Mouse (Mus musculus) liver (tissue): ENCODE results near the gene Gm4881.
"Not testable (repeated sequence)": the region's sequence is repeated elsewhere in the genome, so short reads cannot be mapped to it uniquely, and the experiment has no call there.

Experiments
- DNase-seq: peaks from one replicate; pipeline ENCODE4 v3.0.0-alpha.2; 2020; ENCODE audit warnings: mixed read lengths

Gene Gm4881

DNA sequence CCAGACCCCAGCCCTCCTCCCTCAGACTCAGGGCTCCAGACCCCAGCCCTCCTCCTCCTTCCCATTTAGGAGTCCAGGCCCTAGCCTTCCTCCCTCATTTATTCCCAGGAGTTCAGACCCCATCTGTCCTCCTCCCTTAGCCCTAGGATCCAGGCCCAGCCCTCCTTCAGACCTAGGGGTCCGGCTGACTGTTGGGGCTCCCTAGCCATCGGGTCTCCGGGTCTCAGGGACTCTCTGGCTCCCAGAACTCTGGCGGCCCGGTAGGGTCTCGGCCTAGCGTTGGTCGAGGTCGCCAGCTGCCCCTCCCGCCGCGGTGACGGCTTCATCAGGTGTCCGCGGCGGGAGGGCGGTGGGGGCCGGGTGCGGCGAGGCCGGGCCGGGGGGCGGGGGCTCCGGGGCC lies 9.7 kb upstream of the Gm4881 start:
- DNase-seq = no peak

DNA sequence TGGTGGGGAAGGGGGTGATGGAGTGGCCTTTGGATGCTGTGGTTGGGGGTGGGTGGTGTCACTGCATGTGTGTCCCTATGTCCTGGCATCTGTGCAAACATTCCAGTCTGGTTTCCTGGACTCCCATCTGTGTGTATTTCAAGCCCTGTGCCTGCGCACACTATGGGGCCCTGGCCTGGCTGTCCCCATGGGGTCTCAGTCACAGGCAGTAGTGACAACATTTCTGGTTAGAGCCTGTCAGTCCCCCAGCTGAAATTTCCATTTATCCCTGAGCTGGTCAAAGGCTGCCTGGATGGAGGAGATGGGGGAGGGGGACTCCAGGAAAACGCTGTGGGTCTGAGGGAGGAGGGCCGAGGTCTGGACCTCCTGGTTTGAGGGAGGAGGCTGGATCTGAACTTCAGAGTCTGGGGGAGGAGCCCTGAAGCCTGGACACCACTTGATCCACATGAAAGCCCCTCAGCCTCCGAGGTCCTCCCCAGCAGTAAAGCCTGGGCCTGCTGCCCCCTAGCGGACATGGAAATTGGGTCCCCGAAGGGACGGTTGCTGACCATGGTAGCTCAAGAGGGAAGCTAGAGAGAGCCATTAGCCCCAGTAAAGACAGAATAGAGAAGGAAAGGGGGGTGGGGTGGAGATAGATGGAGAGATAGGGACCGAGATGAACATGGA lies 5.8 kb upstream of the Gm4881 start:
- DNase-seq = peak; percentile 74

DNA sequence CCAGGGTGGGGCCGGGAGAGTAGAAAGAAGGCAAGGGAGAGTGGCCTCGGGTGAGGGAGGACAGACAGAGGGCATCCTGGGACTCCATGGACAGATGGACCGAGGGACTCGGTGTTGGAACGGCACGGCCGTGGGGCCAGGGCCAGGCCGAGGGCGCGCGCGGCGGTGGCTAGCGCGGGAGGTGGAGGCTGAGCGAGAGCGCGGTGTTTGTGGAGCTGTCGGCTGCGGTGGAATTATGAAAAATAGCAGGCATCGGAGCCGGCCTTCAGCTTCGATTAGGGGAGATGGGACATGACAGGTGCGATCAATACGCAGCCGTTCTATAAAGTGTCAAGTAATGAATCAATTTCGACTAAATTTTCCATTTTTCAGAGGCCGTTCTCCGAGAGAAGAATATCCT lies 4.5 kb upstream of the Gm4881 start:
- DNase-seq = no peak

DNA sequence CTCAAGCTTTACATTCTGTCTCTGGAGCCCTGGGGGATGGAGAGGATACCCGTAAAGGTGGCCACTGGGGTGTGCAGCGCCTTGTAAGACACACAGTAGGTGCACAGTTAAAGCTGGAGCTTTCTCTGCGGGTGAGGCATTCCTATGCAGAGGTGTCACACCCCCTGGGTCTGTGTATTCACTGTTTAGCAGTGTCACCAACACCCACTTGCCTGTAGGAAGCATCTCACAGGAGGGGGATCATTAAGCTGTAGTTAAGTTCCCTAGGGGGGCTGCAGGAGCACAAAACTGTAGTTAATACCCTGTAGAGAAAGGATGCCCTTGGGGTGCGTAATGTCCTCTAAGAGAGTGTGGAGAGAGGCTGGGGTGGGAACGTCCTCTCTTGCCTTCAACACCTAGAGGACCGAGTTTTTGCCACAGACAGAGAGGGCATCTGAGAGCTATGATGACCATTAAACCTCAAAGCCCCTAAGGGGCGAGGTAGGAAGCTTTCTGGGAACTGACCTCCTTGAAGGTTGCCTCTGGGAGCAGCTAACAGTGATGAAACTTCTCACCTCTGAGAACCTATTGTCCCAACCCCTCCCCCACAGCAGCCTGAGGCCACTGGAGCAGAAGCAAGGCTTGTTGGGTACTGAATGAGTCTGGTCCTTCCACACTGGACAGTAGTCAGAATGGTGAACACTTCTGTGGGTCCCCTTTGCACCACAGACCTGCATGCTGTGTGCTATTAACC lies 3.2 kb upstream of the Gm4881 start:
- DNase-seq = no peak

DNA sequence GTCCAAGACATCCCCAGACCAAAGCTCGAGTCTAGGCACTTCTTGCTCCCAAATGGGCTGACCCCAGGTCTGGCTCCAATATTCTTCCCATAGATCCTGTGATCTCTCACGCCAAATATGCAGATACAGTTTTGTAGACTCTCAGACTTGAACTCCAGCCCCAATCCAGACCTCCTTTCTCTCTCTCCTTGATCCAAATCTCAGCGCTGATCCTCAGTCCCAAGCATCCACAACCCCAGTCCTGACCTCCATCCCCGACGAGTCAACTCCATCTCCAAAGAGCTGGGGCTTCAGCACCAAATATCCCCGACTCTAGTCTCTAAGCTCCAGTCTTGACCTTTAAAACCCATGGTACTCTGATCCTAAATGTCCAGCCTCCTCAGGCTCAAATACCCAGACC lies 653 bp downstream of the Gm4881 start:
- DNase-seq = no peak

DNA sequence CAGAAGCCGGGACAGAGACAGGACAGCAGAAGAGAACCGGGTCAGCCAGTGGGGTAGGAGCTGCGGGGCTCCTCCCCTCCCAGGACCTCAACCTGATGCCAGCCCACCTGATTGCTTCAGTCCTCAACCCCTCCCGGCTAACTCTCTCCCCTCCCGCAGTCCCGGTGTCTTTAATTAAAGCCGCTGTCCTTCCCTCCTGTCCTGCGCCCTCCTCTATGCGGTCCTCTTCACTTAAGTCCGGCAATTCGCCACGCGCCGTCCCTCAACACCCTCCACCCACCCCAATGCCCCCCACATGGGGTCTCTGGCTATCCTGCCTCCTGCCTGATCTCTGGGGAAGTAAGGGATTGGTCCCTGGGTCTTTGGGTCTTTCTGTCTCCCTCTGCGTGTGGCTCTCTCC lies 12.6 kb downstream of the Gm4881 start:
- DNase-seq = no peak

DNA sequence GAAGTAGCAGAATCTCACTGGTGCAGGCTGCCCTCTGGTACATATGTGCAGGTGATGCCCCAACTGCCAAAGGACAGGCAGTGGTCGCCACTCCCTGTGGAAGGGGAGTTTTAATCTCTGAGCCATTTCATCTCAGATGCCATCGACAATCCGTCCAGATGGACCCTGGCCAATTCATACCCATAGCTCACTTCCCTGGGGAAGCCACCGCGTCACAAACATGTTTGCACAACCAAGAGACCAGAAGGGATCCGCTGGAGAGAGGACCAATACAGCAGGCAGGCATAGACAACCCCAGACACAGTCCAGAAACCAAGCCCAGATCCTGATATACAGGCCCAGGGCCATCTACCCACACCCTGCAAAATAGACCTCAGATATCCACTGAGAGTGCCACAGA lies 13.8 kb downstream of the Gm4881 start:
- DNase-seq = no peak

DNA sequence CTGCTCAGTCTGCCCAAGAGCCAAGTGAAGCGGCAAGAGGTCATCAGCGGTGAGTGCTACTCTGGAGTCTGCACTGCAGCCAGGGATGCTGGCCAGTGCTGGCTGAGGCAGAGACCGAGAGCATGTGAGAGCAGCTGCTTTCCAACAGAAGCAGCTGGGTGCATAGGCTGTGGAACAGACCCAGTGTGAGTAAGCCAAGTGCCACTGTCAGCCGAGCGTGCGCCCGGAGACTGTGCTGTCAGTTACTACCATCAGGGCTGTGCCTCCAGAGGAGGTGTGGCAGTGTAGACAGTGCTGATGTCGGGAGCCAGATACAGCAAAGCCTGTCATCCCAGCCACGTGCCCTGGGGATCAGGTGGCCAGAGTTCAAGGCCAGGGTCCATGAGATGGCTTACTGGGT lies 24.6 kb downstream of the Gm4881 start:
- DNase-seq = no peak

DNA sequence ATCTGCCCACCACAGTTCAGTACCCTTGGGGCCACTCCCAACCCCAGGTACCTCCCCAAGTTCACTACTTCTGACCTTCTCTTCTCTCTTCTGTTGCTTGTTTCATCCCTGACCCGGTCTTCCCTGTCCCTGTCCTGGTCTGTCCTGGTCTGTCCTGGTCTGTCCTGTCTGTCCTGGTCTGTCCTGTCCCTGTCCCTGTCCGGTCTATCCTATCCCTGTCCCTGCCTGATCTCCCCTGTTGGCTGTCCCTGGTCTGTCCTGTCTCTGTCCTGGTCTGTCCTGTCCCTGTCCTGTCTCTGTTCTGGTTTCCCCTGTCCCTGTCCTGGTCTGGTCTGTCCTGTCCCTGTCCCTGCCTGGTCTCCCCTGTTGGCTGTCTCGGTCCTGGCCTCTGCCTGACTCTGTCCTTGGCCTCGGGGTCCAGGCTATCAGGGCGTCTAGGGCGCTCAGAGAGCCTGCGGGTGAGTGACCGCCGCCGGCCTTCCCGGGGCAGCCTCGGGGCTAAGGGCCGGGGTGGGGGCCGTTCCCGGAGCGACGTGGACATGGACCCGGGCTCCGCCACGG lies 25.5 kb downstream of the Gm4881 start:
- no peak for DNase-seq

DNA sequence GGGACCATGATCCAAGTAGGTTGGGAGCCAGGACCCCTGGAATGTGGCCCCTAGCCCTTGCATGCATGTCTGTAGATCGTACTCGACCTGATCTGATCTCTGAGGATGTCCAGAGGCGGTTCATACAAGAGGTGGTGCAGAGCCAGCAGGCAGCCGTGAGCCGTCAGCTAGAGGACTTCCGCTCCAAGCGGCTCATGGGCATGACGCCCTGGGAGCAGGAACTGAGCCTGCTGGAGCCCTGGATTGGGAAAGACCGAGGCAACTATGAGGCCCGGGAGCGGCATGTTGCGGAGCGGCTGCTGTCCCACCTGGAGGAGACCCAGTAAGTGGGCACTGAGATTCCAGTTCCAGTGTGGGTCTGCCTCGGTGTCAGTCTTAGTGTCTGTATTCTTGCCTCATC lies 31.8 kb downstream of the Gm4881 start:
- no peak for DNase-seq

DNA sequence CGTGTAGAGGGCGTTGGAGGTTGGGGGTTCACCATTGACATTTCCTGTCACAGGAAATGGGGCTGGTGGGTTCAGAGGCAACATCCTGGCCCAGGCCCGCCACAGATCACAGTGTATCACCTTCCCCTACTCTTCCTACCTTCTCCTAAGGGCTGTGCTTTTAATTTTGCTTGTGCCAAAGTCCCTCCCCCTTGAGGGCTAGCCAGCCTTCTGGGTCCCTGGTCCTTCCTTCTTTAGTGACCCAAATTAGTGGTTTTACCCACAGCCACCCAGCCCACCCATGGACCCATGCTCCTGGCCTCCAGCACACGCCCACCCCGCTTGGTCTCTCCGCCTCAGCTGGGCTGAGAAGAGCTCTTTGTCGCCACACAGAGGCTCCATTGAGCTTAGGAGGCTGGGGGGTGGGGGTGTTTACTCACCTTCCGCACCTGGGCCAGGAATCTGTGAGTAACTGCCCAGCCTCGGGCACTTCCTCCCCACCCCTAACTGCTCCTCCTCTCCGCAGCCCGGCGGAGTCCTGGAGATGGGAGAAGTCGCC lies 37.0 kb downstream of the Gm4881 start:
- no peak for DNase-seq

DNA sequence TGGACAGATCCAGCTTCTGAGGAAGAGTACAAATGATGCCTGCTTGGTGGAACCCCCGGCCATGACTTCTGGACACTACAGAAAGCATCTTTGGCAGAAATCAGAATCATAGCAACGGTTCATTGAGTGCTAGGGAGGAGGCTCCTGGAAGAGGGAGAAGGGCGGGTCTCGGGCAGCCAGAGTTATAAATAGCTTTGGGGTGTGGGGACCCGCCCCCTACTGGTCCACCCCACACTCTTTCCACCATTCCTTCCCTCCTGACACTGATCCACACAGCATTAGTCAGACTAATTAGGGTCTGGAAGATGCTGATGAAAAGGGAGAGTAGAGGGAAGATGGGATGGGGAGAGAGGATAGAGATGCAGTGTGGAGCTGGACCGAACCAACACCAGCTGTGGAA lies 37.7 kb downstream of the Gm4881 start:
- DNase-seq = no peak

DNA sequence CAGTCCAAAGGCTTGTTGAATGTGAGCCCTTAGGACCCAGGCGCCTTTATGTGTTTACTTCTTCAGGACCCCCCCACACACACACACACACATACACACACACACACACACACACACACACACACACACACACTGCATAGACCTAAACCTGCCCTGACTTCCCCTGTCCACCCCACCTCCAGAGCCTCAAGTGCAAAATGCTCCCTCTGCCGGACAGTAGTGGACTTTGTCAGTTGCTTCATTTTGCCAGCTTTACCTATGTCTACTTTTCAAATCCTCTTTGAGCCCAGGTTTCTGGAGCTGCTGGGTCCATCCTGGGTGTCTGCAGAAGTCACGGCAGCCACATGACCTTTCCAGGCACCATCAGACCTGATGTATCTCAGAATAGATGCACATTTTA lies 39.4 kb downstream of the Gm4881 start:
- DNase-seq = peak; percentile 82

DNA sequence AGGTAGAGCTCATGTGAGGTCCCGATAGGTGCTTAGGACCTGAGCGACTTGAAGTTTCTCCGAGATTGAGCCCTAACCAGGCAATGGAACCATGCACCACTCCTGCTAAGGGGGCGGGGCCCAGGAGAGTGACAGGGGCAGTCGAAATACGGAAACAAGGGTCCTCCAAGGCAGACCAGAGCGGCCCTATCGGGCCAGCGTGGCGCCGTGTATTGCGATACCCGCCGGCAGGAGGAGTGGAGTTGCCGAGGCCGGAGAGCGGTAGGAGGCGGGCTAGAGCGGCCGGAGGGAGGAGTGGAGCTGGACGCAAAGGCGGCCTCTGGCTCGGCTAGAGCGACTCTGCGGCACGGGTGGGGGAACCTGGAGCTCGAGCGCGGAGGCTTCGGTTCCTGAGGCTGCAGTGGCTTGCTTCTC lies 40.2 kb downstream of the Gm4881 start:
- DNase-seq = peak; percentile 99

DNA sequence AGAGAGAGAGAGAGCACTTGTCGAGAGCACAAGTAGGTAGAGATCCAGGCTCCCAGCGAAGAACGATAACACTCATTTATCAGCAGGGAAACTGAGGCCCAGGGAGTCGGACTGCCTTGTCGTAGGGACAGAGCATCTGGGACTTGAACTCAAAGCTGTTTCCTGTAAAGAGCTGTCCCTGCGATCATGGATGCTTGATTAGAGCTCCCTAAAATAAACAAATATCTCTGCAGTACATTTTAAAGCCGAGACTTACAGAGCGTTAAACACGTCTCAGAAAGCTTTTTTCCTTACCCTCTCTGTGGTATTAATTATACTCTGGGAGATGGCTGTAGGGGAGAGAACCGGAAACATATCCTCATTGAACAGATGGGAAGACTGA lies 40.9 kb downstream of the Gm4881 start:
- DNase-seq = no peak

DNA sequence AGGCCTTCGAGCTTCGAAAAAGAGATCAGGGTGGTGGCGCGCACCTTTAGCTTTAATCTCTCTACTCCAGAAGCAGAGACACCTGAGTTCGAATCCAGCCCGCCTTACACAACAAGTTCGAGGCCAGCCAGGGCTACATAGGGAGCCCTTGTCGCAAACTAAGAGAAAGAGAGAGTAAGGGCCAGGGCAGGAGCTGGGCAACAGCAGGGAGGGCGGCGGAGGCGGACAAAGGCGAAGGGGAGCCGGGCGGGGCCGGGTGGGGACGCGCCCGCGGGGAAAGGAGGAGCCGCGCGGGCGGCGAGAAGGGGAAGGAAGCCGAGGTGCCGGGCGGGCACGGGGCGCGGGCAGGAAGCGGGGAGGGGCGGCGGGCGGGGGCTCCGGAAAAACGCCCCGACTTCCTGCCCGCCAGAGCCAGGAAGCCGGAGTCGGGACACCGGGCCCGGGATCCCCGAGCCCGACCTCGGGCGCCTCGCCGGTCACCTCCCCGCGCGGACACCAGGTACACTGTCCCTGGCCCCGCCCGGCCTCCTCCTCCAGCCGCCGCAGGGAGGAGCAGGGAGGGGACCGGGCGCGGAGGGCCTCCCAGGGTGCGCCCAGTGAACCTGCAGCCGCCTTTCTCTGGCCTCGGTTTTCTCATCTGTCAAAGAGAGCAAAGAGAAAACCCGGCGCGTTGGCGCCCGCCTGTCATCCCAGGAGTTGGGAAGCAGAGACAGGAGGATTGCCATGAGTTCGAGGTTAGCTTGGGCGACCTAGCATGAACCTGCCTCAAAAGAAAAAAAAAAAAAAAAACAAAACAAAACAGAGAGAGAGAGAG lies 41.5 kb downstream of the Gm4881 start, which contains the start of gene Arhgef1:
Gene Arhgef1, plus strand, starts transcription at position 283 of the 814 bp plus-strand sequence.
- DNase-seq = peak; percentile 86

DNA sequence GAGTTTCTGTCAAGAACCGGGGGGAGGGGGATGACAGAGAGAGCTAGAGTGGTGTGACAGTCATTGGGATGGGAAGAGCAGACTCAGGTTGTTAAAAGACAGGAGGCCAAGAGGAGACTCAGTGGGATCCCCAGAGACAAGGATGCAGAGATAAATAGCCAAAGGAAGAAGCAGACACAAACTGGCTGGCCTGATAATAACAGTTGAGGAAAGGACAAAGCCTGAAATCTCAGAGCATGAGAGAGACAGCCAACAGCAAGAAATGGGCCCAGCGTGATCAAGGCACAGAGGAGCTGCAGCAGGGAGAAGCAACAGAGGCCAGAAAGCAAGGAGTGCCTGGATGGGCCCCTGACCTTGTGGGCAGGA lies 42.0 kb downstream of the Gm4881 start:
- DNase-seq = no peak

DNA sequence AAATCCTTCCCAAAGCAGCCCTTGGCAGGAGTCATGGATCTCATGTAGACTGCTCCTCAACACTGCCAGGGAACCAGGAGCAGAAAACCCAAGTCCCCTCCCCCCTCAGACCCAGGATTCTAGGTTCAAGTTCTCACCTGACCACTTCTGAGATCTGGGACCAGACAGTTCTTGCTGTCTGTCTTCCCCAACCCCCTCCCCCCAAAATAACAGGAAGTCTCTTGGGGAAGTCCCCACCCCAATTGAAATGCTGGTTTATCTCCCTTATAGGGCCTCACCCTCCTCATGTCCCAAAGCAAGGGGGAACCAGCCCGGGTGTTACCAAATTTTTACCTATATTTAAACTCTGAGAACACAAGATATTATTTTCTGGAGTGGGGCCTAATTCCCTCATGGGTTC lies 42.5 kb downstream of the Gm4881 start:
- no peak for DNase-seq

DNA sequence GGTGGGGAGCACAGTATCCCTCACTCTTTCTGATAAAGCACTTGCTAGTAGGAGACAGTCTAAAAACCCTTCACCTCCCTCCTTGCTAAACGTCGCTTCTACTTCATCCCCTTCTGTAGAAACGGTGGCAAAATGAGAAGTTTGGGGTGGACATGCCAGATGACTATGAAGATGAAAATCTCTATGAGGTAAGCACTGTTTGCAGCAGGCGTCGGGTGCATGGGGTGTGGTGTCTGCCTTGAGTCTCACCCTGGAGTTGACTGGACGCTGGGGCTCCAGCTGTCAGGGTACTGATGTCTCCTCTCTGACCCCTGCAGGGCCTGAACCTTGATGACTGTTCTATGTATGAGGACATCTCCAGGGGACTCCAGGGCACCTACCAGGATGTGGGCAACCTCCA lies 43.2 kb downstream of the Gm4881 start:
- DNase-seq = no peak

DNA sequence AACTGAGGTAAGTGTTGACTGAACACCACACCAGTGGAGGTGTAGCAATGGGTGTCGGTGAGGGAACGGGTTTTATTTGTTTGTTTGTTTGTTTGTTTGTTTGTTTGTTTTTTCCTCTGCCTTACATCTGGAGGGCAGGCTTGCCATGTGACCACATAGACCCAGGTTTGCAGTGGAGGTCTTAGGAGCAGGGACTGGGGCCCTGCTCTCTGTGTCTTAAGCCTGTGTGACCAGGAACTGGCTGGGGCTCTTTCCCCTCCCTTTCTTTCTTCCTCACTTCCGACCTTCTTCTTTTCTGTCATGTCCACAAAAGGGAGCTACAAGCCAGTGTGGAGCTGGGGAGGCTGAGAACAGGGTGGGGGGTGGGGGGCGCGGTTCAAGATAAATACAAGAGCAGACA lies 46.3 kb downstream of the Gm4881 start:
- DNase-seq = no peak

DNA sequence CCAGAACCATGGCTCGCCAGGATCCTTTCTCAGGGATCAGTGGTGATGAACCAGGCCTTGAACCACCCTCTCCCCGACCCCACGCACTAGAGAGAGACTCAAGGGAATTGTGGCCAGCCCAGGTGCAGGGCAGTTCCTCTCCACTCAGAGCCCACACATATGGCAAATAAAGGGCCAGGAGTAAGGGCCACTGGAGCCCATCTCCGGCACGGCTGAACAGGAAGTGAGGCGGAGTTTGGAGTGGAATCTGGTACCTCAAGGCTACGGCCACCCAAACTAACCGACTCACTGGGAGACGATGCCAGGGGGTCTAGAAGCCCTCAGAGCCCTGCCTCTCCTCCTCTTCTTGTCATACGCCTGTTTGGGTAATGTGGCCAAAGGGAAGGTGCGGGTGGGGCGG lies 47.1 kb downstream of the Gm4881 start, which contains the start of gene Cd79a:
Gene Cd79a, plus strand, starts transcription at position 158 of the 400 bp plus-strand sequence.
- DNase-seq = no peak

DNA sequence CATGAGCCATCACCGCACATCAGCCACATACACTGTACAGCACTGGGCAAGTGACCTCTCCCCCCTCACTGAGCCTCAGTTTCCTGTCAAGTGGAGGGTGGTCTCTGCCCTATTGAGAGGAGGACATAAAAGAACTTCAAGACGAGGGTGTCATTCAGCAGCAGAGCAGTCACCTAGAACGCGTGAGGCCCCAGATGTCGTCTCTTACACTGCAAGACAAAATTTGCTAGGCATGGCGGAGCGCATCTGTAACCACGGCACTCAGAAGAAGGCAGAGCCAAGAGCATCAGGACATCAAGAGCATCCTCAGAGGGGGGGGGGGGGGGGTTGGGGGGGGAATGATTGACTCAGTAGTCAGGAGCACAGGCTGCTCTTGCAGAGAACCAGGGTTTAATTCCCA lies 48.0 kb downstream of the Gm4881 start:
- no peak for DNase-seq

DNA sequence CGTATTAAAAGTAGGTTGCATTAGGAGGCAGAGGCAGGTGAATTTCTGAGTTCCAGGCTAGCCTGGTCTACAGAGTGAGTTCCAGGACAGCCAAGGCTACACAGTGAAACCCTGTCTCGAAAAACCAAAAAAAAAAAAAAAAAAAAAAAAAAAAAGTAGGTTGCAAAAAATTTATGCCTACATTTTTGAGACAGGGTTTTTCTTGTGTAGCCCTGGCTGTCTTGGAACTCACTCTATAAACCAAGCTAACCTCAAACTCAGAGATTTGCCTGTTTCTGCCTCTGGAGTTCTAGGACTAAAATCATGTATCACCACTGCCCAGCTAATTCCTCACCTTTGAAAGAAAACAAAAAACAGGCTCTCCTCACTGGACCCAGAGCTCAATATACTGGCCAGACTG lies 48.5 kb downstream of the Gm4881 start:
- DNase-seq = not testable (repeated sequence)
